Mouse (Mus musculus) lung, postnatal 0 days (tissue): ENCODE measurements around the gene Osgepl1. TPM values are rescaled to one million over a fixed set of nuclear protein-coding genes. Genes with fewer than 3 reads are reported as not detected.
"Not testable (repeated sequence)": the region's sequence is repeated elsewhere in the genome, so short reads cannot be mapped to it uniquely, and the experiment has no call there.

ENCODE experiments used
- ATAC-seq: fragments of 200-750 bp; cut with Nextera tagmentation; 2 replicates; pipeline ENCODE4 v1.8.0; 2017; ENCODE audit warnings: moderate library complexity
- DNase-seq: peaks from one replicate; pipeline ENCODE4 v3.0.0-alpha.2; 2016; ENCODE audit warnings: low spot score
- H3K27ac ChIP-seq: fragments of 300-500 bp; sonication (generic); 2 replicates; pipeline ENCODE4 v1.5.1; 2014; ENCODE audit warnings: antibody characterized with exemption, mild to moderate bottlenecking, low read length, mixed read lengths
- H3K27me3 ChIP-seq: fragments of 300-500 bp; sonication (generic); replicated peaks from 2 replicates; pipeline ENCODE4 v1.6.1; 2014; ENCODE audit warnings: low read length, mixed read lengths; ENCODE audit not compliant: insufficient read depth
- H3K36me3 ChIP-seq: fragments of 300-500 bp; sonication (generic); 2 replicates; pipeline ENCODE4 v1.6.1; 2014; ENCODE audit warnings: low read length, mixed read lengths; ENCODE audit not compliant: insufficient read depth
- H3K4me1 ChIP-seq: fragments of 300-500 bp; sonication (generic); 2 replicates; pipeline ENCODE4 v1.6.1; 2014; ENCODE audit warnings: antibody characterized with exemption, low read depth, low read length, mixed read lengths; ENCODE audit not compliant: insufficient read depth
- H3K4me2 ChIP-seq: fragments of 300-500 bp; sonication (generic); replicated peaks from 2 replicates; pipeline ENCODE4 v1.6.1; 2014; ENCODE audit warnings: low read depth, mild to moderate bottlenecking, low read length, moderate library complexity, mixed read lengths
- H3K4me3 ChIP-seq: fragments of 300-500 bp; sonication (generic); 2 replicates; pipeline ENCODE4 v1.5.1; 2014; ENCODE audit warnings: low read depth, low read length
- H3K9ac ChIP-seq: fragments of 300-500 bp; sonication (generic); replicated peaks from 2 replicates; pipeline ENCODE4 v1.6.1; 2014; ENCODE audit warnings: low read depth, mild to moderate bottlenecking
- H3K9me3 ChIP-seq: fragments of 300-500 bp; sonication (generic); 2 replicates; pipeline ENCODE4 v1.6.1; 2016; ENCODE audit warnings: low read length, mixed read lengths
- CTCF ChIP-seq: IDR thresholded peaks from 2 replicates; pipeline ENCODE4 v1.5.1; 2016; ENCODE audit warnings: antibody characterized with exemption, mild to moderate bottlenecking
- EP300 ChIP-seq: IDR thresholded peaks from 2 replicates; pipeline ENCODE4 v1.6.1; 2016; ENCODE audit warnings: antibody characterized with exemption, mild to moderate bottlenecking, control low read depth
- WGBS: fragments of 180-500 bp; shearing (Covaris S2); extraction: QIAGEN DNeasy Blood & Tissue Kit; methylation state at CpG from one replicate; pipeline ENCODE4 v1.1.7; 2014; 5-methylcytosine and 5-hydroxymethylcytosine counted together
- polyA plus RNA-seq: library from polyadenylated mRNA; unstranded; fragments of >200 nt; fragmentation: Nextera tagmentation; extraction: Ambion mirVana; gene quantifications from 2 replicates; pipeline ENCODE4 v1.2.1, GENCODE M21; 2015

The Osgepl1 gene
- 13.0 and 16.5 TPM in 2 replicates for polyA plus RNA-seq

GRCm38 (mm10) chr1:53312989-53313967 lies at the start of gene Osgepl1:
Gene Osgepl1, plus strand, starts transcription at chr1:53313624.
- 2% methylated on average over 27 of the region's 27 CpGs for WGBS
- no peaks in the 10 kb centered on the region for H3K36me3 ChIP-seq
- 0 out of 2 replicates have a peak, but pooled peaks have one; percentile 35 for TF ChIP-seq EP300
- TF ChIP-seq CTCF = peak; percentile 47
- H3K27ac ChIP-seq = peak within 1 kb of the TSS; percentile 88
- ATAC-seq (peak; percentile 98), DNase-seq (peak; percentile 92)
- H3K9ac ChIP-seq = peak within 1 kb of the TSS; percentile 70
- H3K4me1 ChIP-seq = no peaks in the 10 kb centered on the region
- H3K4me3 ChIP-seq = peak within 1 kb of the TSS; percentile 64
- no peaks in the 10 kb centered on the region for H3K9me3 ChIP-seq
- no peaks in the 10 kb centered on the region for H3K27me3 ChIP-seq
- H3K4me2 ChIP-seq = peak within 1 kb of the TSS; percentile 72

DNA sequence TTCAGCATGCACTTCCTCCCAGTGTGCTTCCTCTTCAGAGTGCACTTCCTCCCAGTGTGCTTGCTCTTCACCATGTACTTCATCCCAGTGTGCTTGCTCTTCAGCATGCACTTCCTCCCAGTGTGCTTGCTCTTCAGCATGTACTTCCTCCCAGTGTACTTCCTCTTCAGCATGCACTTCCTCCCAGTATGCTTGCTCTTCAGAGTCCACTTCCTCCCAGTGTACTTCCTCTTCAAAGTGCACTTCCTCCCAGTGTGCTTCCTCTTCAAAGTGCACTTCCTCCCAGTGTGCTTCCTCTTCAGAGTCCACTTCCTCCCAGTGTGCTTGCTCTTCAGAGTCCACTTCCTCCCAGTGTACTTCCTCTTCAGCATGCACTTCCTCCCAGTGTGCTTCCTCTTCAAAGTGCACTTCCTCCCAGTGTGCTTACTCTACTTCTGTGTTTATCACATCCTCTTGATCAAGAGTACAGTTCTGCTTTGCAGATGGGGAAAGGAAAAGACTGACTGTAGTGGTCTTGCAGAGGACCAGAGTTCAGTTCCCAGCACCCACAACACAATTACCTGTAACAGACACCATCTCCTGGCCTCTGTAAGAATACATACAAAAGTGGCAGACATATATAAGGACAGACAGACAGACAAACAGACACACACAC lies 48.3 kb upstream of the Osgepl1 start:
- not testable (repeated sequence) for H3K9ac ChIP-seq, H3K9me3 ChIP-seq, DNase-seq, H3K27ac ChIP-seq, H3K4me2 ChIP-seq, H3K27me3 ChIP-seq, H3K4me1 ChIP-seq, ATAC-seq, H3K4me3 ChIP-seq, H3K36me3 ChIP-seq

DNA sequence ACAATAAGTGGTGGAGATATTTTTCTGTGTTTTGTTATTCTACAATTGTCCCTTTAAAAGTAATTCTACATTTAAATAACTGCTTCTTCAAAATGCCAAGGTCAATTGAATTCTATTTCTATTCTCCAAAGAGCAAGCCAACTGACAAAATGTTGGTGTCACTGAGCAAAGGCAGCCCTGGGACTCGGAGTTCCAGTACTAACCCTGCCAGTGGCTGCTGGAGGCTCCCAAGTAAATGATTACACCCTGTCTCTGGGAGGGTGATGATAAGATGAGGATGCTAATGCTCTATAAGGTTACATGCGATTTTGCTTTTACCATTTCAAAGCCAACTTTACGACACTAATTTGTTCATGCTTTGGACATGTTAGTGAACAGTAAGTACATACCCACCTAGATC lies 43.5 kb upstream of the Osgepl1 start:
- no peak overlapping the region for H3K27ac ChIP-seq
- no peaks in the 10 kb centered on the region for H3K27me3 ChIP-seq
- H3K4me2 ChIP-seq = no peak overlapping the region
- no peaks in the 10 kb centered on the region for H3K36me3 ChIP-seq
- no peak overlapping the region for H3K4me3 ChIP-seq
- no peak for DNase-seq
- no peak for ATAC-seq
- no peaks in the 10 kb centered on the region for H3K4me1 ChIP-seq
- H3K9ac ChIP-seq = no peak overlapping the region
- TF ChIP-seq CTCF = no peak
- TF ChIP-seq EP300 = no peak
- H3K9me3 ChIP-seq = no peaks in the 10 kb centered on the region
- WGBS = 74% methylated on average over 3 of the region's 3 CpGs

GRCm38 (mm10) chr1:53272646-53273045 lies 40.8 kb upstream of the Osgepl1 start:
- ATAC-seq = no peak
- Histone ChIP-seq H3K9me3 (no peaks in the 10 kb centered on the region), H3K27me3 (no peaks in the 10 kb centered on the region), H3K4me3 (no peak overlapping the region), H3K27ac (no peak overlapping the region), H3K4me2 (no peak overlapping the region), H3K9ac (no peak overlapping the region), H3K36me3 (no peaks in the 10 kb centered on the region), H3K4me1 (no peaks in the 10 kb centered on the region)
- DNase-seq = peak; percentile 43
- TF ChIP-seq EP300 (no peak), CTCF (peak; percentile 73)

DNA sequence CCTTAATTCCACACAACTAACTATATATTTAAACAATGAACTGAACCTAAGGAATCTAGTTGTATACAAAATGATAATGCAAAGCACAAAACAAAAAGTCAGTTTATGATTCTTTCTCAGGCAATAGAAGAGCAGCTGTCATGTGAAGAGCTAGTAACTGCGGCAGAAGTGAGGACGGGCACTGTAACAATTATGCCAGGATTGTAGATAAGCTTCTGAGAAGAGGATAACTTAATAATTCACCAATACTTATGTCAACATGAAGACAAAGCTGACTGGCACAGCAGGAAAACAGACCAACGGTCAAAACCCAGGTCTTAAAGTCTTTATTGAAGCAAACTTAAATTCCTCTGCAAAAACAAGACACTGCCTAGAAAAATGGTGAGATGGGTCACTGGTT lies 22.2 kb upstream of the Osgepl1 start:
- no peak for ATAC-seq
- Histone ChIP-seq H3K9me3 (no peaks in the 10 kb centered on the region), H3K36me3 (no peaks in the 10 kb centered on the region), H3K9ac (no peak overlapping the region), H3K4me1 (no peaks in the 10 kb centered on the region), H3K27me3 (no peaks in the 10 kb centered on the region), H3K4me3 (no peak overlapping the region), H3K27ac (no peak overlapping the region), H3K4me2 (no peak overlapping the region)
- 54% methylated on average over 3 of the region's 3 CpGs for WGBS
- DNase-seq = no peak
- TF ChIP-seq EP300 (no peak), CTCF (no peak)

DNA sequence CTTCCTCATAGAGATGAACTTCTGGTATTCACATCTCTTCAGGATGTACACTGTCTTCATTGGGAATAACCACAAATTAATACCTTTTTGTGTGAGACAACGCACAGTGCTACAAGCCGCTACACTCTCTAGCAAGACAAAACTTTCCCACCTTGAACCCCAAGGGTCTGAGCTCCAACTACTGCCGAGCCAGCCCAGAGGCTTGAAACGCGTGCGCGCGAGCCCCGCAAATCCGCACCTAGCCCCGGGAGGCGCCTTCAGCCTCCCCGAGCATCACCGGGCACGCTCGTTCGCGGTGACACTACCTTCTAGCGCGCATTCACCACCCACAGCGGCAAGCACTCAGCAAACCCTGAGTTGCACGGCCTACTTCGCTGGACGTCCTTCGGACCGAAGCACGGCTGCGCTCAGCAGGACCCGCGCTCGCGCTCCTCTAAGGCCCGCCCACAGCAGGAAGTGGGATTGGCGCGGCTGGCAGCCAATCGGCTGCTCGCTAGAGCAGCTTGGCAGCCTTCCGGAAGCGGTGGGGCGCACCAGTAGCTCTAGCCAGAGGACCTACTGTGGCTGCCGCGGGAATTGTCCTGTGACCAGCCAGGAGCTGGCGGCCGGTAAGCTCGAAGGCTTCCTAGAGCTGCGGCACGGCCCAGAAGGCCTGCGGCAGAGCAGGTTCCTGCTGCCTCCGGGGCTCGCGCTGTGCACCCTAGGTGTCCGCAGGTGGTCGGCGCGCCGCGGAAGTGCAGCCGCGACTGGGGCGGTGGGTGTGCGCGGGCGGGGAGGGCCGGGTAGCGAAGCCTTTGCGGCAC lies 16.6 kb upstream of the Osgepl1 start, which contains the start of the genes Pms1, Ormdl1 and Gm28778:
Gene Pms1, minus strand, starts transcription at position 438 of the 803 bp plus-strand sequence.
Gene Ormdl1, plus strand, starts transcription at position 515 of the 803 bp plus-strand sequence.
Gene Gm28778, plus strand, starts transcription at position 531 of the 803 bp plus-strand sequence.
- Histone ChIP-seq H3K27ac (peak within 1 kb of the TSS; percentile 77), H3K4me3 (peak within 1 kb of the TSS; percentile 78), H3K4me2 (peak within 1 kb of the TSS; percentile 84), H3K4me1 (no peaks in the 10 kb centered on the region), H3K36me3 (no peaks in the 10 kb centered on the region), H3K9me3 (no peaks in the 10 kb centered on the region), H3K9ac (peak within 1 kb of the TSS; percentile 70), H3K27me3 (no peaks in the 10 kb centered on the region)
- DNase-seq = peak; percentile 97
- TF ChIP-seq EP300 (no peak), CTCF (peak; percentile 39)
- peak; percentile 100 for ATAC-seq
- under 1% methylated on average over 63 of the region's 66 CpGs for WGBS
